ENCODE assay signal across 13 mouse cellular contexts in the genomic region with DNA sequence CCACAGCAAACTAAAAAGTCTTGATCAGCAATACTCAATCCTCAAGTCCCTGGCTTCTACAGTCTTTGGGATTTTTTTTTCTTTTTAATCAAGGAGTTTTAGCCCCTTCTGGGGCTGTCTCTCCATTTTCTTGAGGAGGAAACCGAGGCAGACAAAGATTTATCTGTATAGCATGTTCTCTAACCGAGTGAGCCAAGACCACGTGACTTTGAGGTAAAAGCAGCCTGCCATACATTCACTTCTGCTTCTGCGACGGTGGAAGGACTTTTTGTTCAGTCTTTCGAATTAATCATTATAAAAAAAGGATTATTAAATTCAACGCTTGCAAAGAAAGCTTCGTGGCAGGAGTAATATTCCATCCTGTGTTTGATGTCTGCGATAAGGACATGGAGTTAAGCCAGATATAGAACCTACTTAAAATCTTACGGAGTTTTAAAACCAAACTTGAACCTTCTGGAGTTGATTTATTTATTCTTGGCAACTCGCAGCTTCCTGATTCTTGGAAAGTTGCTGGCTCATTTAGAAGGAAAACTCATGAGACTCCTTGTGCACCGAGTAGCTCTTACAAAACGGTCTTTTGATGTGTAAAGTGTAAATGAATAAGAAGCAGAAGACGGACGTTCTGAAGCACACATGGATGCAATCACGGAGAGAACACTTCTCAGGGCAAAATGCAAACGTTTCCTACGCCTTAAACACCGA.
DNase-seq lines count a peak whose midpoint lies in the region; ATAC-seq and TF ChIP-seq lines count a peak whose summit lies in the region.
"Had no signal": no experiment of that assay in that cellular context is flagged by ENCODE, and none has a peak within 500 bp of the region (broad histone marks: within the 10 kb centered on the region; RNA-seq: fewer than 3 reads in every experiment).

No protein-coding gene starts in this region.

- no peak for TF ChIP-seq CTCF in lung, embryonic 14.5 days (IDR thresholded peaks at IDR 0.05; ENCODE audit: low read depth)

- no peaks in the 10 kb centered on the region for H3K9me3 ChIP-seq in lung, embryonic 14.5 days (ENCODE audit: low read depth, low read length)
- no peaks in the 10 kb centered on the region for H3K9me3 ChIP-seq in limb, embryonic 12.5 days

- WGBS in lung, embryonic 14.5 days, result 29% methylated on average over 19 of the region's 19 CpGs
- whole genome bisulfite sequencing in limb, embryonic 12.5 days, result 37% methylated on average over 19 of the region's 19 CpGs

- H3K27me3 ChIP-seq in lung, embryonic 14.5 days (ENCODE audit: insufficient read depth, low read length), result no peaks in the 10 kb centered on the region
- no peaks in the 10 kb centered on the region for H3K27me3 ChIP-seq in limb, embryonic 12.5 days

- peak overlapping the region; percentile 67; the same call in 1 of the 2 replicates for H3K27ac ChIP-seq in lung, embryonic 14.5 days (ENCODE audit: low read depth)
- H3K27ac ChIP-seq in limb, embryonic 12.5 days, result peak overlapping the region; percentile 57; the same call in 1 of the 2 replicates

- no peak for ATAC-seq in CD4-positive, CD25-positive, alpha-beta regulatory T cell, adult 4 months
- ATAC-seq in lung, embryonic 14.5 days (ENCODE audit: insufficient read depth), result peak; percentile 6; the same call in 1 of the 2 replicates
- ATAC-seq in limb, embryonic 12.5 days (ENCODE audit: insufficient number of reproducible peaks, insufficient read depth, low FRiP score, low TSS enrichment, low read depth), result no peak
- ATAC-seq: intestine, embryonic 16.5 days had no signal

- H3K4me3 ChIP-seq in lung, embryonic 14.5 days (ENCODE audit: low read depth, low read length), result no peak overlapping the region
- H3K4me3 ChIP-seq in limb, embryonic 12.5 days (replicated peaks), result no peak overlapping the region
- H3K4me3 ChIP-seq: left cerebral cortex, adult 2 months had no signal

- DNase-seq in CD4-positive, CD25-positive, alpha-beta regulatory T cell, adult 2 months (ENCODE audit: low read depth, low spot score), result peak; percentile 4
- DNase-seq in lung, embryonic 14.5 days, result peak; percentile 80
- no peak for DNase-seq in lung, adult 18-20 months
- DNase-seq in adipocyte (ENCODE audit: low spot score) (peak; percentile 15), MN1 (ENCODE audit: low spot score) (no peak)
- no peak for DNase-seq in natural killer cell, adult 2 months (ENCODE audit: low spot score in 2 of 2)
- DNase-seq: cerebellum, postnatal 10 days; heart, postnatal 36 days had no signal

- no peak overlapping the region for H3K9ac ChIP-seq in lung, embryonic 14.5 days
- H3K9ac ChIP-seq in limb, embryonic 12.5 days (replicated peaks), result no peak overlapping the region

- no peaks in the 10 kb centered on the region for H3K36me3 ChIP-seq in lung, embryonic 14.5 days (ENCODE audit: insufficient read depth)
- H3K36me3 ChIP-seq in limb, embryonic 12.5 days, result no peaks in the 10 kb centered on the region

- H3K4me2 ChIP-seq in lung, embryonic 14.5 days, result peak overlapping the region; percentile 40
- H3K4me2 ChIP-seq in limb, embryonic 12.5 days, result peak overlapping the region; percentile 32
- H3K4me2 ChIP-seq: liver, embryonic 11.5 days had no signal

- peaks cover 13% of the 10 kb centered on the region; the same call in 1 of the 2 replicates for H3K4me1 ChIP-seq in lung, embryonic 14.5 days (ENCODE audit: insufficient read depth)
- H3K4me1 ChIP-seq in limb, embryonic 12.5 days (replicated peaks), result peaks cover 30% of the 10 kb centered on the region

Comparison
In these comparisons a context has a peak if more than half of its experiments do, and no peak if none do; other contexts are left out.
1. DNase-seq: peak in CD4-positive, CD25-positive, alpha-beta regulatory T cell, adult 2 months (single experiment), lung, embryonic 14.5 days (single experiment) and adipocyte (single experiment); none in lung, adult 18-20 months (0 of 2), natural killer cell, adult 2 months (0 of 2) and MN1 (single experiment).